Mouse (Mus musculus): ENCODE results near the gene Lsm11.

The Lsm11 gene

GRCm38 (mm10) chr11:45926640-45927082 lies 18.1 kb downstream of the Lsm11 start:
- peak; percentile 72 to 81 for DNase-seq

GRCm38 (mm10) chr11:45925436-45925835 lies 19.3 kb downstream of the Lsm11 start:
- no peak for DNase-seq

- no peak for DNase-seq
Observed at GRCm38 (mm10) chr11:45921480-45921898, 23.2 kb downstream of the Lsm11 start.

- no peak for DNase-seq
Observed at GRCm38 (mm10) chr11:45921026-45921425, 23.7 kb downstream of the Lsm11 start.

GRCm38 (mm10) chr11:45918836-45919235 lies 25.9 kb downstream of the Lsm11 start:
- no peak for DNase-seq

GRCm38 (mm10) chr11:45918018-45918417 lies 26.7 kb downstream of the Lsm11 start:
- DNase-seq: no peak

GRCm38 (mm10) chr11:45916196-45916595 lies 28.5 kb downstream of the Lsm11 start:
- no peak for DNase-seq

GRCm38 (mm10) chr11:45910701-45911100 lies 34.0 kb downstream of the Lsm11 start:
- DNase-seq: no peak

GRCm38 (mm10) chr11:45908894-45909293 lies 35.8 kb downstream of the Lsm11 start:
- no peak for DNase-seq

GRCm38 (mm10) chr11:45908070-45908469 lies 36.7 kb downstream of the Lsm11 start:
- no peak for DNase-seq

GRCm38 (mm10) chr11:45907301-45907700 lies 37.4 kb downstream of the Lsm11 start:
- DNase-seq: no peak

- no peak for DNase-seq
Observed at GRCm38 (mm10) chr11:45906109-45906786, 38.5 kb downstream of the Lsm11 start.

GRCm38 (mm10) chr11:45900233-45901015 lies 44.3 kb downstream of the Lsm11 start:
- no peak for DNase-seq

- no peak for DNase-seq
Observed at GRCm38 (mm10) chr11:45897392-45897791, 47.3 kb downstream of the Lsm11 start.

GRCm38 (mm10) chr11:45892861-45893360 lies 51.8 kb downstream of the Lsm11 start:
- DNase-seq: no peak

GRCm38 (mm10) chr11:45890423-45890822 lies 54.3 kb downstream of the Lsm11 start:
- no peak for DNase-seq

GRCm38 (mm10) chr11:45889981-45890380 lies 54.8 kb downstream of the Lsm11 start:
- no peak for DNase-seq

- no peak for DNase-seq
Observed at GRCm38 (mm10) chr11:45888471-45889030, 56.2 kb downstream of the Lsm11 start.

GRCm38 (mm10) chr11:45886596-45886995 lies 58.1 kb downstream of the Lsm11 start:
- DNase-seq: no peak

- no peak for DNase-seq
Observed at GRCm38 (mm10) chr11:45885606-45886230, 59.0 kb downstream of the Lsm11 start.

- DNase-seq: no peak
Observed at GRCm38 (mm10) chr11:45884029-45884428, 60.7 kb downstream of the Lsm11 start.

- no peak for DNase-seq
Observed at GRCm38 (mm10) chr11:45883270-45883931, 61.3 kb downstream of the Lsm11 start.

GRCm38 (mm10) chr11:45881683-45882068 lies 63.1 kb downstream of the Lsm11 start:
- no peak for DNase-seq

All from cerebellum, postnatal 36 days (tissue).